Mouse (Mus musculus) adipocyte (in vitro differentiated cells): Measurements from ENCODE around the gene 2310030G06Rik.

Source experiments
- DNase-seq: peaks from one replicate; pipeline ENCODE4 v3.0.0-alpha.2; 2016; ENCODE audit warnings: low spot score

The 2310030G06Rik gene

DNA sequence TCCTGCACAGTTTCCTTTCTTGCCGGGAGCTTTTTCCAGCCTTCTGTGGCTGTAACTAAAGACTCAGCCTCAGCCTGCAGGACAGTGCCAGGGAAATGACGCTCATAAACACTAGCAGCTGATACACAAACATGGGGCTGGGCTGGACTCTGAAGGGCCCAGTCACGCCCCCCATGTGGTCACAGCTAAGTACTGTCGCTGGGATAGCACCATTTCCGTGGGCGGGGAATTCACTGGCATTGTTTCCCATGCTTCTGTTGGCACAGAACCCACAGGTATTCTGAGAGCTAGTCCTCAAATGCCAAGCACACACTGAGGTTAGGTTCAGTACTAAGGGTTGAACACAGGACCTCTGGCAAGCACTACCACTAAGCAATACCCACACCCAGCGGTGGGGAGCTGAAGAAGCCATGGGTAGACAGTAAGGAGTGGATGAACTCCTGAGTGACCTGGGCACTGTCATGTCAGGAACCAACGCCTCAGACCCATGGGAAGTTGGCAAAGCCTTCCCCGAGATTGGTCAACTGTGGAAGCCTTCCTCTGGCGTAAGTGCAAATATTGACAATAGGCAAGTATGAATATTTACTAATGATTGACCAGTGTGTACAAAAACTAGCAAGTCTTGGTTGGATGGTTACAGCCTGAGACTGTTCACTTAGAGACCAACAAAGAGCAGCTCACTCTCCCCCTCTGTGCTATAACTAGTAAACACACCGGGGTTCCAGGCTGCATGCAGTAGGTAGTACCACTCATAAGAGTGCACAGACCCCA lies 45.2 kb downstream of the 2310030G06Rik start:
- no peak for DNase-seq

DNA sequence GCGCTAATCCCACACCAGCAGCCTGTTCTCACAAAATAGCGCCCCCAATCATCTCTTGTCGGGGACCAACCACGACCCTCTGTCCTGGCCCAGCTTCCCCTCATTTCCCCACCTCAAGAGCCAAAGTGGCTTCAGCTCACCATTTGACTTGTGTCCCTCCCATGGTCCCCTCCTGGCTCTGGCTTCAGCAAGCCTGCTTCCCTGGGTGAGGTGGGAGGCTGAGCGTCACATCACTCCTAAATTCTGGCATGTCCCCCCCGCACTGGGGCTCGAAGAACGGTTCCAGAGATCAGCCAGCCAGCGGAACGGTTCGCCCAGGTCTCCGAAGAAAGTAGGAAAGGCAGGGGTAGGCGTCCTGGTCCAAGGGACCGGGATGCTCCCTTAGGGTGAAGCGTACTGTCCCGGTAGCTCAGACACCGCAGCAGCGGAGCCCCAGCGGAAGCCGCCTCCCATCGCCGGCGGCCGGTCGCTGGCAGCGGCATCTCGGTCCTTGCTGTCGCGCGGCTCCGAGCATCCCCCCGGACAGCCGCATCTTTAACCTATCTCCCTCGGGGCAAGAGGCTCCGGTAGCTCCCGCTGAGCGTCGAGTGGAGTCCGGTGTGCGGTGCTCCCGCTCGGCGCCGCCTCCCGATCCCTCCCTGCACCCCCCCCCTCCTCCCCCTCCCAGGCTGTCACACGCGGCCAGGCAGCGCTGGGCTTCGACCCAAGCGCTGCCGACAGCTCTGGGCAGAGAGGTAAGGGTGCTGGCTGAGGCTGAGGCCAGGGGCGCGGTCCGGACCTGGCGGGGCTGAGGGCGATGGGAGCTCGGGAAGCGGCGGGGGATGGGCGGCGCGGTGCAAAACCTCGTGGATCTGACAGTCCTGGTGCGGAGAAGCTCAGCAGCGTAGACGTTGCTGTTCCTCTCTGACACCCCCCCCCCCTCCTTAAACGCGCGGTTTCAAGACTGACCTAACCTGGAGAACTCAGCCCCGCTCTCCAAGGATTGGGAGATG lies 47.6 kb downstream of the 2310030G06Rik start:
- no peak for DNase-seq

DNA sequence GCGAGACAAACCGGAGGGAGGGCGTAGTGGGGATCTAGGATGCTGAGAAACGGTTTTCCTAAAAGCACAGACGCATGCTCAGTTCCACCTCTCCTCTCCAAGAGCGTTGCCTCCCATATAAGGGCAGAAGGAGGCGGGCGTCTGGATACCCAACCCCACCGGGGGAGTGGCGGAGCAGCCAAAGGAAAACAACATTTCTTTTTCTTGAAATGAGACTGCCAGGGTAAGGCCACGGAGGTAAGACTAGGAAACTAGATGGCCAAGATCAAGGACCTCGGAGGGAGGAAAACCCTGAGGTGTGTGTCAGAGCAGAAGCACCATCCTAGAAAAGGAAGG lies 48.7 kb downstream of the 2310030G06Rik start:
- DNase-seq = no peak

DNA sequence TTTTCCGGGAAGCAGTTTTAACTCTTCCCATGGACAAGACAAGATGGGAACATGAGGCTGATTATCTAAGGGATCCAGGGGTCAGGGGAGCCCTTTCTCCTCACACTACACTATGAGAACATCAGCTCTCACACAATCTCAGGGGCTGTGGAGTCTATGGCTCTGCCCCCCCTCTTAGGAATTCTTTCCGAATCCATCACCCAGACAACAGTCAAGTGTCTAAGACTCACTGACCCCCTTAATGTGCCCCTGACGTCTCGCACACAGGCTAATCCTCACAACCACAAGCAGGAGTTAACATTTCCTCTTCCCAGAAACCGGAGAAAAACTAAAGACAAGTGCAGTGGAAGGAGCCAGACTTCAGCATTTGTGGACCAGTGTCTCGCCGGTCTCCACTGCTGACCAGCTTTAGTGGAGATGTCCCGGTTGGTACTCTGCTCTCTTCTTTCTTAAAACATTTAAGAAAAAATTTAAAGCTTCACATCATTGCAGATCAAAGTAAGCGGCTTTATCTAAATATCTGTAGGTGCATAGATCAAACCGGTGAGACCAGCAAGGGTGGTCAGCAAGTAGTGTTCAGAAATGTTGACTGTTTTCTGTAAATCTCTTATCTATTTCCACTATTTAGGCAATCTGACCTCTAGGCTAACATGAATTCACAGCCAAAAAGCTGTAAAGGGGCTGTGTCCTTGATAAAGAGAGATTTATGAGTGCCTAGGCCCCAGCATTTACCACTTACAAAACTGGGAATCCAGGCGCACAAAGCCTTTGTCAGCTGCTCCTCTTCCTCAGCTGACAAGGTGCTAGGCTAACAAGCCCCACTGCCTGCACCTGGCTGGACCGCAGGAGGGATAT lies 49.3 kb downstream of the 2310030G06Rik start:
- no peak for DNase-seq

DNA sequence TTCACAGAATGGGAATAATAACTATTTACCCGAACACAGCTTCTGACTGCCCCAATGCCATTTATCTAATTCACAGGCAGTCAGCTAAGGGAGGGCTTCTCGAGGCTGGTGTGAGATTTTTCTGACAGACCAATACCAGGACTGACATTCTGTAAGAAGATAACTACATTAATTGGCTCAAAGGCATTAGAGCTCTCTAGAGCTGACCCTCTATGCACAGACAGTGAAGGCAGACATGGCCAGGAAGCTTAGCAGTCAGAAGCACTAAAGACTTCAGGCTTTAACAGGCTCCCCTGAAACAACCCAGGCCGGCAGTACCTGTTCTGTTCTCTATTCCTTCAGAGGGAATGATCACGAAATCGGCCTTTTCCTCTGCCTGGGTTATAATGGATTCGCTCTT lies 51.2 kb downstream of the 2310030G06Rik start:
- DNase-seq = no peak

DNA sequence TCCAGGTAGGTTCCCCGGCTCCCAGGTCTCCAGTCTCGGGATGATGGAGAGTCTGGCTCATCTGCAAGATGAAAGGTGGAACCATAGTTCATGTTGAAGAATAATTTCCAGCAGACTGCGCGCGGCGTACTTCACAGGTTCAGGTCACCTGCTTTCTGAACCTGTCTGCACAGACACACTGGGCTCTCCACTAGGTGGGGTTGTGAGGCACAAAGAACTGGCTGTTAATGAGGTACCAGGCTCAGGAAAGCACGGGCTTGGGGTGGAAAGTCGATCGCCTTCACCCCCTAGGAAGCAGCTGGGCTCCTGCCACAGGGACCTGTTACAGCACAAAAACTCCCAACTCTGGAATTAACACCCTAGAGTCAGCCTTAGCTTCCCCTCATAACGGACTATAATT lies 52.7 kb downstream of the 2310030G06Rik start:
- DNase-seq = peak; percentile 22

DNA sequence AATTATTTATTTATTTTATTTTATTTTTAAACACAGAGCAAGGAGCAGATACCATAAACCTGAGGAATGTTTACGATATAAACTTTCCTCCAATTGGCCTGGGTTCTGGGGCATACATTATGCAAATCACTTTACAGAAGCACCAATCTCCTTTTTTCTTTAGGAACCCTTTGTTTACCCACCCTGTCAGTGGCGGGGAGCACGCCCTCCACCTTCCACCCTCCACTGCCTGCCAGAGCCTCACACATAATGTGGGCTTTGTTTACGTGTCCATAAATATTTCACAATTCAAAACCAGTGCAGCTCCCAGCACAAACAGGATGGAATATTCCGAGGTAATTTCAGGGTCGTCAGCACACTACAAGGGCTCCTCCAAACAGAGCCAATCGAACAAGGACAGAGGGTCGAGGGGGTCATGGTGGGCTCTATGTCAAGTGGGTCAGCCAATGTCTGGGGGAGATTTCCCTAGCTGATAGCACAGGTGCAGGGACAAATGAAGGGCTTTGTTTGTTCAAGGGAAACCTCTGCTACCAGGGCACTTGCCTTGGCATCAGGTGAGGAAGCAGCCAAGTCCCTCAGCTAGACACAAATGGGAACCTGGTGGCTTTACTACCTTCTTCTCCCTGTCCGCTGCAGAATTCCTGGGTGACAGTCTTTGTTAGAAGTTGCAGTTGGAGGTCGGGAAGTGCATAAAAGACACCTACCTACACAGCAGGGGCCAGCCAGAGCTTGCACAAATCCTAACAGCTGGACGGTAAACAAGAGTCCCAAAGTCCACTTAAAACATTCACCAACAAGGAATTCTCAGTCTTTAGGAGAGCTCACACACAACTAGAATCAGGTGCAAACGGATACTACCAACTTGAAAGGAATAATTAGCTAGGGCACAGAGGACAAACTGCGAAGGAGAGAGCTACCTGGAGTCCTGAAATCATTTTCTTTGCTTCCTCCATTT lies 53.4 kb downstream of the 2310030G06Rik start:
- DNase-seq = no peak
